Mouse (Mus musculus) limb, embryonic 15.5 days (tissue): ENCODE results near the gene Ank2. TPM values are rescaled to one million over a fixed set of nuclear protein-coding genes. Genes with fewer than 3 reads are reported as not detected.

Source experiments
- ATAC-seq: fragments of 200-750 bp; cut with Nextera tagmentation; 2 replicates; pipeline ENCODE4 v1.8.0; 2017; ENCODE audit warnings: low read depth, moderate TSS enrichment; ENCODE audit not compliant: insufficient number of reproducible peaks, low FRiP score, low TSS enrichment
- H3K27ac ChIP-seq: fragments of 300-500 bp; sonication (generic); 2 replicates; pipeline ENCODE4 v1.5.1; 2015; ENCODE audit warnings: moderate library complexity, mild to moderate bottlenecking, inconsistent platforms
- H3K27me3 ChIP-seq: fragments of 300-500 bp; sonication (generic); 2 replicates; pipeline ENCODE4 v1.6.1; 2015; ENCODE audit warnings: inconsistent platforms
- H3K36me3 ChIP-seq: fragments of 300-500 bp; sonication (generic); 2 replicates; pipeline ENCODE4 v1.6.1; 2015; ENCODE audit warnings: inconsistent platforms
- H3K4me1 ChIP-seq: fragments of 300-500 bp; sonication (generic); 2 replicates; pipeline ENCODE4 v1.6.1; 2015; ENCODE audit warnings: inconsistent platforms
- H3K4me2 ChIP-seq: fragments of 300-500 bp; sonication (generic); 2 replicates; pipeline ENCODE4 v1.6.1; 2015; ENCODE audit warnings: mild to moderate bottlenecking, inconsistent platforms
- H3K4me3 ChIP-seq: fragments of 300-500 bp; sonication (generic); 2 replicates; pipeline ENCODE4 v1.5.1; 2015; ENCODE audit warnings: mild to moderate bottlenecking, inconsistent platforms
- H3K9ac ChIP-seq: fragments of 300-500 bp; sonication (generic); 2 replicates; pipeline ENCODE4 v1.6.1; 2015; ENCODE audit warnings: inconsistent platforms
- H3K9me3 ChIP-seq: fragments of 300-500 bp; sonication (generic); 2 replicates; pipeline ENCODE4 v1.6.1; 2016; ENCODE audit warnings: inconsistent platforms
- WGBS: fragments of 180-500 bp; shearing (Covaris S2); methylation state at CpG from one replicate; pipeline ENCODE4 v1.1.7; 2015; 5-methylcytosine and 5-hydroxymethylcytosine counted together
- polyA plus RNA-seq: library from polyadenylated mRNA; unstranded; fragments of >200 nt; fragmentation: Nextera tagmentation; extraction: Ambion mirVana; gene quantifications from 2 replicates; pipeline ENCODE4 v1.2.1, GENCODE M21; 2015

The Ank2 gene
- polyA plus RNA-seq, 1 experiment from 2014 or later = 34.5 TPM

DNA sequence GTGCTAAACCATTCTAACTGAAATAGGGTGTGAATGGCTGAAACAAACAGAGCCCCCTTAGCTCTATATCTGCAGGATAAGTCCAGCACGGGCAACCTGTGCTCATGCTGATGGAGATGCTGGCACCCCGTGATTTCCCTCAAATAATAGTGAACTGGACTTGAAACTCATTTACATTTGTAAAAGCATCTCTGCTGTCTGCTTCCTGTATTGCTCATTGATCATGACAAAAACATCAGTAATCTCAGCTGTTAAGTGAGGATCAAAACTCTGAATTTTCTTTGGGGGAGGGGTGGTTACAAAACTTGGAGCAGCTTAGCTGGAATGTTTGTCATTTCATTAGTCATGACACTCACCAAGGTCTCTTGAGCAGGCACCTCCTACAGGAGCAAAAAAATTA, 533.4 kb downstream of the Ank2 start:
- Histone ChIP-seq H3K4me1 (0 out of 2 replicates have a peak, but pooled peaks cover 2% of the 10 kb centered on the region), H3K4me3 (no peak overlapping the region), H3K27ac (no peak overlapping the region), H3K9me3 (no peaks in the 10 kb centered on the region), H3K36me3 (peaks cover 12% of the 10 kb centered on the region; the same call in 1 of the 2 replicates), H3K9ac (no peak overlapping the region), H3K4me2 (no peak overlapping the region), H3K27me3 (no peaks in the 10 kb centered on the region)
- no peak for ATAC-seq
- 96% methylated on average over 2 of the region's 2 CpGs for WGBS

GRCm38 (mm10) chr3:126962326-126962725, 536.8 kb downstream of the Ank2 start:
- H3K4me2 ChIP-seq = no peak overlapping the region

GRCm38 (mm10) chr3:126952698-126953097, 546.5 kb downstream of the Ank2 start:
- Histone ChIP-seq H3K27me3 (no peaks in the 10 kb centered on the region), H3K9me3 (no peaks in the 10 kb centered on the region), H3K4me1 (no peaks in the 10 kb centered on the region), H3K27ac (no peak overlapping the region), H3K4me3 (no peak overlapping the region), H3K9ac (no peak overlapping the region), H3K36me3 (no peaks in the 10 kb centered on the region), H3K4me2 (no peak overlapping the region)
- WGBS = 71% methylated on average over 1 of the region's 1 CpGs
- ATAC-seq = no peak

More at GRCm38 (mm10) chr3:126962326-126962725, 536.8 kb downstream of the Ank2 start:
- no peak for ATAC-seq
- Histone ChIP-seq H3K36me3 (peaks cover 22% of the 10 kb centered on the region), H3K27ac (no peak overlapping the region), H3K27me3 (no peaks in the 10 kb centered on the region), H3K4me1 (0 out of 2 replicates have a peak, but pooled peaks cover 2% of the 10 kb centered on the region), H3K4me3 (no peak overlapping the region), H3K9me3 (no peaks in the 10 kb centered on the region), H3K9ac (no peak overlapping the region)
- WGBS = 93% methylated on average over 8 of the region's 8 CpGs

GRCm38 (mm10) chr3:126946591-126946990, 552.6 kb downstream of the Ank2 start:
- no peak overlapping the region for H3K4me2 ChIP-seq
- 92% methylated on average over 10 of the region's 10 CpGs for WGBS
- no peaks in the 10 kb centered on the region for H3K9me3 ChIP-seq
- ATAC-seq = no peak
- H3K4me3 ChIP-seq = no peak overlapping the region
- no peak overlapping the region for H3K27ac ChIP-seq
- no peak overlapping the region for H3K9ac ChIP-seq
- H3K4me1 ChIP-seq = no peaks in the 10 kb centered on the region
- peaks cover 21% of the 10 kb centered on the region for H3K36me3 ChIP-seq
- no peaks in the 10 kb centered on the region for H3K27me3 ChIP-seq

DNA sequence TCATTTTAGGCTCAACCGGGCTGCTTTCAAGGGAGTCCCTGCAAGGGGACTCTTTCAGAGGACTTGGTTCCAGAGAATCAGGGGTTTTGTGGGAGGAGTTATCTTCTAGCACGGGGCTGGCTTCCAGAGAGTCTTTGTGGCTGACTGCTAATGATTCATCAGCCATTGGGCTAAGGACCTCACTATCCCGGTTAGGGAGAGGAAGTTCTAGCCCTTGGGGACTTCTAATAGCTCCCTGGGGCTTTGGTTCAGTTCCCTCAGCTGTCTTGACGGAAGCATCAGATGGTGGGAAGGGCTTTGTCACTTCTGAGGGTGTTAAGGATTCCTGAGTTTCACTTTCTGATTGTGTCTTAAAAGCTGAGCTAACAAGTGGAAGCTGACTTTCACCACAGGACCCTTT, 554.3 kb downstream of the Ank2 start:
- Histone ChIP-seq H3K9me3 (no peaks in the 10 kb centered on the region), H3K4me1 (no peaks in the 10 kb centered on the region), H3K9ac (no peak overlapping the region), H3K4me3 (no peak overlapping the region), H3K27ac (no peak overlapping the region), H3K4me2 (no peak overlapping the region), H3K27me3 (no peaks in the 10 kb centered on the region), H3K36me3 (peaks cover 21% of the 10 kb centered on the region)
- WGBS = 56% methylated on average over 4 of the region's 4 CpGs
- no peak for ATAC-seq

- Histone ChIP-seq H3K9me3 (no peaks in the 10 kb centered on the region), H3K27ac (no peak overlapping the region), H3K4me3 (no peak overlapping the region), H3K4me2 (no peak overlapping the region), H3K27me3 (no peaks in the 10 kb centered on the region), H3K9ac (no peak overlapping the region), H3K36me3 (peaks cover 21% of the 10 kb centered on the region), H3K4me1 (no peaks in the 10 kb centered on the region)
- no peak for ATAC-seq
- 60% methylated on average over 11 of the region's 11 CpGs for WGBS
Measured at GRCm38 (mm10) chr3:126944081-126944480, 555.1 kb downstream of the Ank2 start.

DNA sequence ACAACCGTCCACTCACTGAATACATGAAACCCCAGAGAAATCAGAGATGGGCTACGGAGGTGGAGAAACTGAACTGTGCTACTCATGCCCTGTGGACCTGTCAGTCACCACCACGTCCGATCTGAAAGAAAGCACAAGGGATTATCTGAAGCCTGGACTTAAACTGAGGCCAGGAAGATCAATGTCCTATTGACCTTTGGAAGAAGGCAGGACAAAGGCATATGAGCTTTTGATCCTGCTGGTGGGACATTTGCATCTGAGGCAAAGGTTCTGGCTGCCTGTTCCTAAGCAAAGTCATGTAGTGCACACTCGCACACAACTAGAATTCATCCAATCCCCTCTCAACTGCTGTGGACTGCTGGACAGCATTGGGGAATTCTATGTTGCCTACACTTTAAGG, 558.7 kb downstream of the Ank2 start:
- Histone ChIP-seq H3K4me1 (no peaks in the 10 kb centered on the region), H3K9me3 (no peaks in the 10 kb centered on the region), H3K4me2 (no peak overlapping the region), H3K9ac (no peak overlapping the region), H3K27me3 (no peaks in the 10 kb centered on the region), H3K4me3 (no peak overlapping the region), H3K27ac (no peak overlapping the region), H3K36me3 (peaks cover 2% of the 10 kb centered on the region; the same call in 1 of the 2 replicates)
- WGBS = 83% methylated on average over 5 of the region's 5 CpGs
- no peak for ATAC-seq

DNA sequence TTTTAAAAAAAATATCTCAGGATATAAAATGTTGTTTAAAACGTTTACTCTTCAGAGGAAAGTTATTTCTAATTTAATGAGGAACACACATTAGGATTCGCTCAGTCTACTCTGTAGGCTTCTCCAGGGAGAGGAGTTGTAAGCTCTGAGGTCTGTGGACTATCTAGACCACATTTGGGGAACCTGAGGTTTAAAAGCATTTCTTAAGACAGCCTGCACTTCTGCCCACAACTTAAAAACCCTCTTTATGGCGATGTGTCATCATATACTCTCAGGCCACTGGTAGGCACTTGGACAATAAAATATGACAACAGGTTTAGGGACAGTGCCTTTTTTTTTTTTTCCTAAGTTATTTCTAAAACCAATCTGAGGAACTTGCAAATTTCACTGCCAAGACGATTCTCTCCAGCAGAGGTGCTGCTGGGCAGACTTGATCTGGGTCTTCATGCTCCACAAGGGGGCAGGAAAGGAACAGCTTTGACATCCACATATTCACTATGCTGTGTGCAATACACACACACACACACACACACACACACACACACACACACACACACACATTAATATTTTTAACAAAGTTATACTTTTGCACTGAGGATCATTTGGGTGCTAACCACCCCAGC, 567.2 kb downstream of the Ank2 start:
- 64% methylated on average over 4 of the region's 4 CpGs for WGBS
- H3K9me3 ChIP-seq = no peaks in the 10 kb centered on the region
- no peak for ATAC-seq
- H3K9ac ChIP-seq = no peak overlapping the region
- no peak overlapping the region for H3K4me2 ChIP-seq
- H3K27ac ChIP-seq = no peak overlapping the region
- no peak overlapping the region for H3K4me3 ChIP-seq
- H3K36me3 ChIP-seq = 0 out of 2 replicates have a peak, but pooled peaks cover 28% of the 10 kb centered on the region
- no peaks in the 10 kb centered on the region for H3K27me3 ChIP-seq
- no peaks in the 10 kb centered on the region for H3K4me1 ChIP-seq

DNA sequence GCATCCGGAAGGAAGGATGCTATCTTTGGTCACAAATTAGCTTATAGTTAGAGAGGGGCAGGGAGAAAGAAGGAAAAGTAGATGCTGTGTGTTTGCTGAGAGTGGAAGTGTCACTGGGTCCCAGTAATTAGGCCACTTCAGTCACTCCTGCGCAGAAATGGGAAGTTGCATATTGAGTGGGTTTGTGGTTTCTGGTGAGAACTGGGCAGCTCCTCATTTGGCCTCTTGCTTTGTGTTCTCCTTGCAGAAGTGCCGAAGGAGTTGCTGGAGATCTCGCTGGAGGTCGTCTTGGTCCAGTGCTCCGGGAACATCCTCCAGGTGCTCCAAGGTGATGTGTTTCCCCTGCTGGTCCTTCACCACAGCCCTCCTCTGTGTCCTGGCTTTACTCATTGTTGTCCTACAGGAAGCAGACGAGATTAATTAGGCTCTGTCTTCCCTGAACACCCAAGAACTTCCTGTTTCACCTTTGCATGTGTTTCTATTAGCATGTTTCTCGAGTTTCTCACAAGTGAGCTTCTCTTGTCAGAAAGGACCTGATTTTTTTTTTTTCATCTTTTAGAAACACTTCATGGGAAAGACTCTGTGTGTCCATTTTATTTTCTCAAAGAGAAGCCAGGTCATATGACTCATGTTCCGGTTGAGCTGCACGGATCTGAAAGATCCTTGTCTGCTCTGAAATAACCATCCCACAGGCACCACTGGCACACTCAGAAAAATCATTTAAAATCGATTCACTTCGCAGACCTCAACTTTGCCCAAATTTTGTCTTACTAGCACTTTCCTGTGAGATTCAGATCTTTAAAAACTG, 575.4 kb downstream of the Ank2 start:
- H3K4me3 ChIP-seq = no peak overlapping the region
- H3K4me1 ChIP-seq = no peaks in the 10 kb centered on the region
- no peak for ATAC-seq
- no peak overlapping the region for H3K9ac ChIP-seq
- H3K9me3 ChIP-seq = no peaks in the 10 kb centered on the region
- WGBS = 76% methylated on average over 12 of the region's 12 CpGs
- no peak overlapping the region for H3K27ac ChIP-seq
- no peak overlapping the region for H3K4me2 ChIP-seq
- no peaks in the 10 kb centered on the region for H3K27me3 ChIP-seq
- H3K36me3 ChIP-seq = 0 out of 2 replicates have a peak, but pooled peaks cover 2% of the 10 kb centered on the region

- no peak overlapping the region for H3K27ac ChIP-seq
- 80% methylated on average over 3 of the region's 3 CpGs for WGBS
- H3K9me3 ChIP-seq = no peaks in the 10 kb centered on the region
- no peaks in the 10 kb centered on the region for H3K27me3 ChIP-seq
- H3K4me1 ChIP-seq = no peaks in the 10 kb centered on the region
- no peak for ATAC-seq
- H3K4me3 ChIP-seq = no peak overlapping the region
- H3K36me3 ChIP-seq = no peaks in the 10 kb centered on the region
- H3K9ac ChIP-seq = no peak overlapping the region
- no peak overlapping the region for H3K4me2 ChIP-seq
Measured at GRCm38 (mm10) chr3:126921941-126922340, 577.2 kb downstream of the Ank2 start.

DNA sequence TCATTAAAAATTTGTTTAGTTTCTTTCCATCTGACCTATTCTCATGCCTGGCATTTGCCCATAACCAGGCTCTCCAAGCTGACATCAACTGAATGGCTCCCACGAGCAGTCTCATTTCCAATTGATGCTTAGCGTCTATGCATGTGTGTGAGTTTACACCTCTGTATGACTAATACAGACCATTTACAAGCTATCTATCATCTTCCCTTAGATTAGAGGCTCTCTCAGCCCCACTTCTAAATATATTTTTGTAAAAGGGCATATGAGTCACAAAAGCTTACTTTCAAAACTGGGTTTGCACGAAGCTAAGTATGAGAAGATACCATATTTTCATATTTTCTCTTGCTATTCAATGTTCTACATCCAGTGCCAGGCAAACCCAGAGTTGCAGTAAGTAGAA, 578.9 kb downstream of the Ank2 start:
- ATAC-seq = no peak
- 82% methylated on average over 3 of the region's 3 CpGs for WGBS

GRCm38 (mm10) chr3:126918805-126919473, 580.2 kb downstream of the Ank2 start:
- Histone ChIP-seq H3K36me3 (no peaks in the 10 kb centered on the region), H3K9me3 (no peaks in the 10 kb centered on the region), H3K9ac (no peak overlapping the region), H3K27me3 (no peaks in the 10 kb centered on the region), H3K4me3 (no peak overlapping the region), H3K27ac (no peak overlapping the region), H3K4me2 (no peak overlapping the region), H3K4me1 (no peaks in the 10 kb centered on the region)
- ATAC-seq = 0 out of 2 replicates have a peak, but pooled peaks have one; percentile 35
- 75% methylated on average over 10 of the region's 10 CpGs for WGBS

More for the DNA sequence above, 578.9 kb downstream of the Ank2 start:
- Histone ChIP-seq H3K9ac (no peak overlapping the region), H3K9me3 (no peaks in the 10 kb centered on the region), H3K36me3 (no peaks in the 10 kb centered on the region), H3K27me3 (no peaks in the 10 kb centered on the region), H3K4me2 (no peak overlapping the region), H3K4me3 (no peak overlapping the region), H3K4me1 (no peaks in the 10 kb centered on the region), H3K27ac (no peak overlapping the region)
